Mouse (Mus musculus) C2C12 (cell line): ENCODE results near the gene Magi1.

ENCODE experiments used
- CTCF ChIP-seq: IDR thresholded peaks from one replicate; pipeline ENCODE4 v1.5.1; 2011; ENCODE audit not compliant: control insufficient read depth, insufficient read depth, insufficient read length
- MAX ChIP-seq: IDR thresholded peaks from one replicate; pipeline ENCODE4 v1.6.1; 2011; ENCODE audit warnings: mild to moderate bottlenecking, control low read depth
- MYOD1 ChIP-seq: IDR thresholded peaks from one replicate; pipeline ENCODE4 v1.6.1; 2011; ENCODE audit warnings: low read depth; ENCODE audit not compliant: control insufficient read depth, insufficient read length
- USF1 ChIP-seq: IDR thresholded peaks from one replicate; pipeline ENCODE4 v1.6.1; 2011; ENCODE audit warnings: low read depth, mild to moderate bottlenecking, control low read depth, moderate library complexity

GRCm38 (mm10) chr6:93922931-93923330, 360.8 kb downstream of the Magi1 start:
- TF ChIP-seq CTCF (no peak), MAX (no peak), MYOD1 (no peak), USF1 (no peak)
